Mouse (Mus musculus) ES-E14 (cell line): ENCODE results near the gene Sertad2. TPM values are rescaled to one million over a fixed set of nuclear protein-coding genes. Genes with fewer than 3 reads are reported as not detected.
A peak's percentile ranks its signal among the peaks of the same experiment; 100 is the strongest.

Experiments
- DNase-seq: peaks from one replicate; pipeline ENCODE4 v3.0.0-alpha.2; 2013; ENCODE audit warnings: low read depth, low spot score
- H3K27ac ChIP-seq: 2 replicates; pipeline ENCODE4 v1.5.1; 2012; ENCODE audit warnings: low read depth, mild to moderate bottlenecking, low read length, moderate library complexity, mixed read lengths; ENCODE audit not compliant: poor library complexity, insufficient read depth, severe bottlenecking
- H3K36me3 ChIP-seq: 2 replicates; pipeline ENCODE4 v1.6.1; 2012; ENCODE audit warnings: mild to moderate bottlenecking, low read length, moderate library complexity, mixed read lengths; ENCODE audit not compliant: control insufficient read depth, poor library complexity, insufficient read depth, severe bottlenecking
- H3K4me1 ChIP-seq, 2 experiments: fragments of 150-350 bp in 1 of 2; sonication (generic) in 1 of 2; 2 replicates each; pipeline ENCODE4 v1.6.1; 2012; ENCODE audit warnings: low read length in 2 of 2, mild to moderate bottlenecking in 1 of 2, mixed read lengths in 1 of 2; ENCODE audit not compliant: control insufficient read depth in 2 of 2, insufficient read depth in 2 of 2, poor library complexity in 1 of 2
- H3K4me3 ChIP-seq, 2 experiments: fragments of 150-350 bp in 1 of 2; sonication (generic) in 1 of 2; 2 replicates each; pipeline ENCODE4 v1.5.1; 2012; ENCODE audit warnings: low read length in 2 of 2, low read depth in 1 of 2, mild to moderate bottlenecking in 1 of 2, mixed read lengths in 1 of 2; ENCODE audit not compliant: insufficient read depth in 1 of 2, poor library complexity in 1 of 2, severe bottlenecking in 1 of 2
- H3K9ac ChIP-seq: 2 replicates; pipeline ENCODE4 v1.6.1; 2012; ENCODE audit warnings: low read depth, mild to moderate bottlenecking, low read length, mixed read lengths; ENCODE audit not compliant: poor library complexity, insufficient read depth, severe bottlenecking
- H3K9me3 ChIP-seq: fragments of 150-350 bp; sonication (generic); 2 replicates; pipeline ENCODE4 v1.6.1; 2012; ENCODE audit warnings: low read depth, mild to moderate bottlenecking, low read length; ENCODE audit not compliant: control insufficient read depth, insufficient read depth
- CHD2 ChIP-seq: IDR thresholded peaks from 2 replicates; pipeline ENCODE4 v1.6.1; 2014; ENCODE audit warnings: mild to moderate bottlenecking, low read depth, low read length, inconsistent platforms
- HCFC1 ChIP-seq: IDR thresholded peaks from 2 replicates; pipeline ENCODE4 v1.6.1; 2012; ENCODE audit warnings: low read length, inconsistent platforms, borderline replicate concordance; ENCODE audit not compliant: insufficient read depth
- MAFK ChIP-seq: IDR thresholded peaks from 2 replicates; pipeline ENCODE4 v1.6.1; 2014; ENCODE audit warnings: mild to moderate bottlenecking, low read depth, low read length, inconsistent platforms; ENCODE audit not compliant: insufficient read depth
- ZC3H11A ChIP-seq: IDR thresholded peaks from 2 replicates; pipeline ENCODE4 v1.6.1; 2012; ENCODE audit warnings: low read depth, mild to moderate bottlenecking, inconsistent platforms, low read length, borderline replicate concordance
- ZNF384 ChIP-seq: IDR thresholded peaks from 2 replicates; pipeline ENCODE4 v1.6.1; 2012; ENCODE audit warnings: low read depth, low read length, inconsistent platforms
- in situ Hi-C, 2 experiments: fragments of 600-800 bp; cut with MboI; formaldehyde crosslinking; loops; one replicate each; pipeline ENCODE4 v1.15.1; 2025; ENCODE audit warnings: low sequenced_read_pairs in 2 of 2, inconsistent platforms in 1 of 2; ENCODE audit not compliant: unreplicated experiment in 2 of 2
- total RNA-seq: library from RNA; depleted of rRNA; stranded (reverse); fragments of 300-350 nt; gene quantifications from 2 replicates; pipeline ENCODE4 v1.2.3, GENCODE M21; 2012

Sertad2 gene
- total RNA-seq, 1 experiment = 16.0 TPM

DNA sequence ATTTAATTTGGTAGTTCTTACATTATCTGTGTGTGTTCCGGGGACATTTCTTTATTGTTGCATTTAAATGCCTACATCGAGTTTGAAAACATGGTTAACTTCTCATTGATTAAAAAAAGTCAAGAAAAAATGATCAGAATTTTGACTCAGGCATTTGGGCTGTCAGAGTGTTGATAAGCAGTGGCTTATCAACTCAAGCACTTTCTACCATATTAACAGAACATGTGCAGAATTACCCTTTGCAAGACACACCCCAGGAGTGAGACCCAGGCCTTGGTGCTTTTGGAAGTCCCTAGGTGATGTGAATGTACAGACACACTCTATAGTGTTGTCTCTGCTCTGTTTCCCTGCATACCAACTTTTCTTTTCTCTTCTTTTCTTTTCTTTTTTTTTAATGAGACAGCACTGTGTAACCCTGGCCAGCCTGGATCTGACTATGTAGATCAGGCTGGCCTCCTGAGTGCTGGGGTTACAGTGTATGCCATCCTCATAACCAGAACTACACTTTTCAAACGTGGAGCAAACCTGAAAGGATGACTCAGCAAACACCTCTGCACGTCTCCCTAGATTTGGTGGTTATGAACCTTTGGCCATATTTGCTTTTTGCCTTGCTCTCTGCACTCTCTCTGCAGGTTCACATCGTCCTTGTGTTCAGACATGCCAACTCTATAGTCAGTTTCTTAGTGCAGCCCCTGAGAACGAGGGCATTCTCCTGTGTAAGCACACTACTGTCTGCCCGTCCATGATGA, 13.3 kb downstream of the Sertad2 start:
- no peak overlapping the region for H3K4me3 ChIP-seq
- H3K27ac ChIP-seq = no peak overlapping the region
- DNase-seq = no peak
- in situ Hi-C loops = no loop called here
- H3K36me3 ChIP-seq = no peaks in the 10 kb centered on the region
- TF ChIP-seq CHD2 = no peak
- no peak for TF ChIP-seq ZNF384
- no peak for TF ChIP-seq HCFC1
- TF ChIP-seq MAFK = peak; percentile 25; the same call in 1 of the 2 replicates
- no peak overlapping the region for H3K9ac ChIP-seq
- peaks cover 0 to 7% of the 10 kb centered on the region in 2 experiments; a peak in 3 of 4 replicates for H3K4me1 ChIP-seq
- no peaks in the 10 kb centered on the region for H3K9me3 ChIP-seq

DNA sequence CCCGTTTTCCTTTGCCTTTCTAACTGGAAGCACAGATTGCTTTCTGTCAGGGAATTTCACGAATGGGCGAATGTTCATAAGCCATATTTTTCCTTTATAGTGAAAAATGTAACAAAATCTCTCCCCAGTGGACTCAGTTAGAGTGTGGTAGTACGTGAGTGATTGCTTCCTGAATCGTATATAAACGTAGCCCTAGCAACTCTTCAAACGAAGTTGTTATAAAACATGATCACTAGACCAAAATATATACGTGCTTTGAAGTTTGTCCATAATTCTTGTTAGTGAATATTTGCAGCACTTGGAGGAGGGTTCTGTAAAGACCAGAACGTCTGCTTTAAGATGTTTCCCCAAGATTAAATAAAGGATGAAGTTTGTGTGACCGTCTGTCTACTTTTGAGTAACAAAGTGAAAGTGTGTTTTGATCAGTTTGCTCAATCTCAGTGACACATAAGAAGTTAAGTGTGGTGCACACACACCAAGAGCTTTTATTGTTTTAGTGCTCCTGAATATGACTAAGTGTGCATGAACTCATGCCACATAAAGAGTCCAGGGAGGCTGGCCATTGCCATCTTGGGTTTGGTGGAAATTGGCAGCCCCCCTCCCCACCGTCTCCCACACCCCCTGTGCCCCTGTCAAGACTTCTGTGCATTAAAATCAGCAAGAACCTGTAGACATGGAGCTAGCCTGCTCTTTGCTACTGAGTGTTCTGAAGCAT, 16.3 kb downstream of the Sertad2 start:
- peaks cover 0 to 3% of the 10 kb centered on the region in 2 experiments; a peak in 1 of 4 replicates for H3K4me1 ChIP-seq
- no peak overlapping the region for H3K9ac ChIP-seq
- DNase-seq = no peak
- no peak overlapping the region for H3K4me3 ChIP-seq
- in situ Hi-C loops = no loop called here
- H3K36me3 ChIP-seq = no peaks in the 10 kb centered on the region
- H3K27ac ChIP-seq = no peak overlapping the region
- no peaks in the 10 kb centered on the region for H3K9me3 ChIP-seq
- TF ChIP-seq CHD2 (no peak), ZNF384 (no peak), ZC3H11A (no peak), HCFC1 (no peak), MAFK (no peak)

DNA sequence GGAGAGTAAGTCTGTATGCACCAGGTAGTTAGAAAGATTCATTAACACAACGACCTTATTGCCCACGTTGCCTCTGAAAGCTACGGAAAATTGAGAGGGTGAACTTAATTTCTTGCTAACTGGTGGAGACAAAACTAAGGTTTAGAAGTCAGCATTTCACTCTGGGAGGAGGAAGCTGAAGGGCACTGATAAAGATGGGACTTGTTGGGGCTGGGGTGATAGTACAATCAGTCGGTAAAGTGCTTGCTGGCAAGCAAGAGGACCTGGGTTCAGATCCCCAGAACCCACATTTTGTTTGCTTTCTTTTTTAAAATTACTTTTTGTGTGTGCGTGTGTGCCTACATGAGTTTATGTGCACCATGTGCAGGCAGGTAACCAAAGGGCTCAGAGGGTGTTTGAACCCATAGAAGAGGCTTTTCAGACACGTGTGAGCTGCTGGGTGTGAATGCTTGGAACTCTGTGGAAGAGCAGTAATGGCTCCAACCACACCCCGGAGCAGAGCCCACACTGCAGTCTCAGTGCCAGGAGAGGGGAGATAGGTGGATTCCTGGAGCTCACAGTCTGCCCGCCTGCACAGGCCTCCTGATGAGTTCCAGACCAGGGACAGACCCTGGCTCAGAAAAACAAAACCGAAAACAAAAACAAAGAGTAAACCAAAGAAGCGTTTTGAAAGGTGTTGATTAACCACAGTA, 17.0 kb downstream of the Sertad2 start:
- no peak for TF ChIP-seq ZC3H11A
- TF ChIP-seq CHD2 = no peak
- no peak for TF ChIP-seq MAFK
- TF ChIP-seq HCFC1 = no peak
- TF ChIP-seq ZNF384 = no peak
- DNase-seq = no peak
- Histone ChIP-seq H3K27ac (no peak overlapping the region; the same call in 1 of the 2 replicates), H3K4me1 (peaks cover 0 to 3% of the 10 kb centered on the region in 2 experiments; a peak in 1 of 4 replicates), H3K36me3 (no peaks in the 10 kb centered on the region), H3K9me3 (no peaks in the 10 kb centered on the region), H3K9ac (0 out of 2 replicates have a peak overlapping the region, but pooled peaks have one; percentile 30), H3K4me3 (no peak overlapping the region)
- in situ Hi-C loops = no loop called here

DNA sequence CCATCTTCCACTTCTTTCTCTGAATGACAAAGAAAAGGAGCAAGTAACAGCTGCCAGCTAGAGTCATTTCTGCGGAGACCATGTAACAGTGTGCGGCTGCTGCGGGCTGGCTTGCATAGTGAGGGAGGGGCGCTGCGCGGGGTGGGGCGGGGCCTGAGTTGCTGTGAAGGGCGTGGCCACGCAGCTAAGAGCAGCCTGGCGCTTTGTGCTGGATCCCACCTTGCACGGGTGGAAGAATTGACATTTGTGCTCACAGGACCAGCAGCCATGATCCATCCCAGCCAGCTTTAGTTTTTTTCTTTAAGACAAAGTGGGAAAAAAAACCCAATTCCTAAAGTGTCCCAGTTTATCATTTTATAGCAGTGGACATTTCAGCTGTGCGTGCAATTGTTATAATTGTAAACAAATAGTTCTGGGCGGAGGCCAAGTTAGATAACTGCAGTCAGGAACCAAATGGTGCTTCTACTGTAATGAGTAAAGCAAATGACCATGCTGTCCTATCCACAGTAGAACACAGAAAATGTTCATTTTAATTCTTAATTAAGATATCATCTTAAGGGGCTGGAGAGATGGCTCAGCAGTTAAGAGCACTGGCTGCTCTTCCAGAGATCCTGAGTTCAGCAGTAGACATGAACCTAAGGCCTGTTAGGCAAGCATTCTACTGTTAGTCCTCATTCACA, 18.4 kb downstream of the Sertad2 start:
- Histone ChIP-seq H3K9ac (no peak overlapping the region), H3K9me3 (no peaks in the 10 kb centered on the region), H3K4me3 (no peak overlapping the region), H3K4me1 (peaks cover 0 to 3% of the 10 kb centered on the region in 2 experiments; a peak in 1 of 4 replicates), H3K36me3 (no peaks in the 10 kb centered on the region), H3K27ac (no peak overlapping the region)
- peak; percentile 56 for DNase-seq
- TF ChIP-seq HCFC1 = no peak
- in situ Hi-C loops = no loop called here
